Mouse (Mus musculus): ENCODE results near the gene Bsx. TPM values are rescaled to one million over a fixed set of nuclear protein-coding genes. Genes with fewer than 3 reads are reported as not detected.

Bsx gene
- polyA plus RNA-seq, 1 experiment: 0.05 TPM

DNA sequence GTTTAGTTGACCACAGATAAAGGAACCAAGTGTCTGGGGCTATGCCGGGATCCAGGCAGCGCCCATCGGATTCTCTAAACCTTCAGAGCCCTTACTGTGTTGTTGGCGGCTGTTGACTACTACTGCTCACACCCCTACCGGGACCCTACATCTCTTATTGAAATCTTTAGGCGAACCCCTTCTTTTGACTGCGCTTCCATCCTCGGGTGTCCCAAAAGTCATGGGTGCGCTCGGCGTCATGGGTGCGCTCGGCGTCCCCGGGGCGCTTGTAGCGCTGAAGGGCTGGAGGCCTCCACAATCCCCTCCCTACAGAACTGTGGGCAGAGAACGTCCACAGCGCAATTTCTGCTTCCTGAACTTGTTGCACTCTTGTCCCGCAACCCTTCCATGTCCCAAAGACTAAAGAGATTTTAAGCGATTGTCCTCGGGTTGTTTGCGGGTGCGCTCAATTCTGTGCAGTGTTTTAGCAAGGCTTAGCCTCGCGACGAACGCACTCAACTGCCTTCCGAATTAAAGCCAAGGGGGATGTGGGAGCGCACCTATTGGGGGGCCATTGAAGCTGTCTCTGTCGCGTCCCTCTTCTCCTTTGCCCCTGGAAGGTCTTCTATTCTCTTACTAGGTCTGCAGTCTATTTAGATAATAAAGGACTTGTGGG lies 4.5 kb downstream of the Bsx start:
- H3K4me3 ChIP-seq (ENCODE audit: control insufficient read depth, insufficient read depth, low read length): no peak overlapping the region

DNA sequence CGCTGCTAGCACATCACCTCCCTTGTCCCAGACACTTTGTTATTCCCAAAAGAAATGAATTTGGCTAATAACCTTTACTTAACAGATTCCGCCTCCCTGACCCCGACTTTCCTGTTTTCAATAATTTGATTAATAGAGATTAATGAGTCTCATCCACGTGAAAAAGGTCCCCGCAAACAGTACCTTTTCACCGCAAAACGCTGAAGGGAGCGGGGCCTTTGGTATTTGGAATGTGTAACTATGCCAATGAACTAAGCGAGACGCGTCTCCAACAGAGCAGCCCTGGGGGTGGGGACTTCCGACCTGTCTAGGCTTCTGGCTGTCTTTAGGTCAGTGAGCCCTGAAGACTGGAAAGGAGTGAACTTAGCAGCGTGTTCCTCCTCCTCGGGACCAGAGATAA lies 5.1 kb downstream of the Bsx start:
- TF ChIP-seq CTCF (IDR thresholded peaks at IDR 0.05; ENCODE audit: borderline replicate concordance, control insufficient read depth, extremely low read depth, insufficient read depth, low read length, poor library complexity): no peak
- no peak for TF ChIP-seq POLR2A (IDR thresholded peaks at IDR 0.05; ENCODE audit: control insufficient read depth, extremely low read depth, insufficient read depth, low read length, poor library complexity)
- no peak for DNase-seq
- Histone ChIP-seq H3K36me3 (ENCODE audit: control insufficient read depth, insufficient read depth, low read length) (no peaks in the 10 kb centered on the region), H3K27me3 (ENCODE audit: control insufficient read depth, insufficient read depth, low read length) (peaks cover 11% of the 10 kb centered on the region; the same call in 1 of the 2 replicates), H3K4me3 (ENCODE audit: control insufficient read depth, insufficient read depth, low read length) (no peak overlapping the region), H3K27ac (ENCODE audit: control insufficient read depth, insufficient read depth, low read length) (no peak overlapping the region), H3K4me1 (replicated peaks; ENCODE audit: control insufficient read depth, insufficient read depth, low read length) (no peaks in the 10 kb centered on the region)
- WGBS: 14% methylated on average over 14 of the region's 14 CpGs

More for the DNA sequence above, 4.5 kb downstream of the Bsx start:
- Histone ChIP-seq H3K27ac (ENCODE audit: control insufficient read depth, insufficient read depth, low read length) (no peak overlapping the region), H3K4me1 (replicated peaks; ENCODE audit: control insufficient read depth, insufficient read depth, low read length) (no peaks in the 10 kb centered on the region), H3K36me3 (ENCODE audit: control insufficient read depth, insufficient read depth, low read length) (no peaks in the 10 kb centered on the region), H3K27me3 (ENCODE audit: control insufficient read depth, insufficient read depth, low read length) (peaks cover 11% of the 10 kb centered on the region; the same call in 1 of the 2 replicates)
- 8% methylated on average over 32 of the region's 32 CpGs for WGBS
- DNase-seq: no peak
- TF ChIP-seq POLR2A (IDR thresholded peaks at IDR 0.05; ENCODE audit: control insufficient read depth, extremely low read depth, insufficient read depth, low read length, poor library complexity): no peak
- TF ChIP-seq CTCF (IDR thresholded peaks at IDR 0.05; ENCODE audit: borderline replicate concordance, control insufficient read depth, extremely low read depth, insufficient read depth, low read length, poor library complexity): no peak

DNA sequence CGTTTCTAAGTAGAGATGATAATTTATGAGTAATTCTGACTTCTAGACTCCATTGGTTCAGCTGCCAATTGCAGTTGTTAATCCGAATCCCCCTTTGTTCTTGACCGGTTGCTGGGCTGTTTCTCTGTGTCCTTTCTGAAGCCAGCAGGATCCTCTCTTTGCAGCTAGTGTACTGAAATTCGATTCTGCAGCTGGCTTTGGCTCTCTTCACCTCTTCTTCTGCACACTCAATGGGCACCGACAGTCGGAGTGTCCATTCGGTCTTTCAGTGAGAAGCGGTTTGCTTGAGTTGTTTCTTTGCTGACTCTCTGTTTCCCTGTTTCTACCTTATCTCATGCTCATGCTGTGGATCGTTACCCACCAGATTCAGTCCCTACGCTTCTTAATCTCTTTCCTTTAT lies 11.7 kb downstream of the Bsx start:
- H3K27me3 ChIP-seq (ENCODE audit: control insufficient read depth, insufficient read depth, low read length): no peaks in the 10 kb centered on the region
- H3K36me3 ChIP-seq (ENCODE audit: control insufficient read depth, insufficient read depth, low read length): no peaks in the 10 kb centered on the region
- H3K4me3 ChIP-seq (ENCODE audit: control insufficient read depth, insufficient read depth, low read length): no peak overlapping the region
- no peak overlapping the region for H3K27ac ChIP-seq (ENCODE audit: control insufficient read depth, insufficient read depth, low read length)
- no peaks in the 10 kb centered on the region for H3K4me1 ChIP-seq (replicated peaks; ENCODE audit: control insufficient read depth, insufficient read depth, low read length)
- TF ChIP-seq CTCF (IDR thresholded peaks at IDR 0.05; ENCODE audit: borderline replicate concordance, control insufficient read depth, extremely low read depth, insufficient read depth, low read length, poor library complexity): no peak
- TF ChIP-seq POLR2A (IDR thresholded peaks at IDR 0.05; ENCODE audit: control insufficient read depth, extremely low read depth, insufficient read depth, low read length, poor library complexity): no peak
- DNase-seq: no peak
- 65% methylated on average over 10 of the region's 10 CpGs for WGBS

DNA sequence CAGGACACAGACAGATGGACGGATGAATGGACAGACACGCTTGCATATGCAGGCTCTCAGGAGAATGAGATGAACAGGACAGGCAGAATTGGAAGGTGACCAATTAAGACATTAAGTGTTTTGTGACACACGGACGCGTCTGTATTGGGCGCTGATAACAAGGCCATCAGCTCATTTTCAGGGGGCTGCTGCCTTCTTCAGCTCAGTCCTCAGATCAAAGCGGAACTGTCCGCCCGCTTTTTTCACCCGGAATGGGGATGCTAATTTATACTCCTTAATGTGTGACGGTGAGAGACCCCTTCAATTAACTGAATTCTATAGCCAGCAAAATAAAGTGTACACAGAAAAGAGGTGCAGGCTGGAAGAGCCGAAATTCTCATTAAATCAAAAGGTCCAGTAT lies 15.5 kb downstream of the Bsx start:
- TF ChIP-seq CTCF (IDR thresholded peaks at IDR 0.05; ENCODE audit: borderline replicate concordance, control insufficient read depth, extremely low read depth, insufficient read depth, low read length, poor library complexity) (no peak), POLR2A (IDR thresholded peaks at IDR 0.05; ENCODE audit: control insufficient read depth, extremely low read depth, insufficient read depth, low read length, poor library complexity) (no peak)
- no peaks in the 10 kb centered on the region for H3K4me1 ChIP-seq (replicated peaks; ENCODE audit: control insufficient read depth, insufficient read depth, low read length)
- 59% methylated on average over 12 of the region's 12 CpGs for WGBS
- no peaks in the 10 kb centered on the region for H3K27me3 ChIP-seq (ENCODE audit: control insufficient read depth, insufficient read depth, low read length)
- no peak for DNase-seq
- H3K27ac ChIP-seq (ENCODE audit: control insufficient read depth, insufficient read depth, low read length): no peak overlapping the region
- H3K4me3 ChIP-seq (ENCODE audit: control insufficient read depth, insufficient read depth, low read length): no peak overlapping the region
- H3K36me3 ChIP-seq (ENCODE audit: control insufficient read depth, insufficient read depth, low read length): no peaks in the 10 kb centered on the region

DNA sequence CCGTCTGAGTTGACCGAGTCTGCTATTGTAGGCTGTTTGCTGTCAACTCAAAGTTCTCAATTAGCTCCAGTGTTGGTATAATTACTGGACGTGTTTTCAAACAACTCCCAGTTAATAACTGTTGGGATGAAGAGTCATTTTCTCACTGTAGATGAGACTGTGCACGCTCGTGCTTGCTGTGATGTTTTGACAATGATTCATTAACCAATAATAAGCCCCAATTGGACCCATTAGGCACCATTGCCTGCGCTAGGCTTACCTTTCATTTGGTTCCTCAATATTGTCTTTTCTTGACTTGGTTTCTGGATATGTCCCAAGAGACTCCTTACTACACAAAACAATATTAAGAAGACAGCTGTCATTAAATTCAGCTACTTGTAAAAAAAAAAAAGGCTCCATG lies 18.5 kb downstream of the Bsx start:
- no peak for DNase-seq
- no peak for TF ChIP-seq CTCF (IDR thresholded peaks at IDR 0.05; ENCODE audit: borderline replicate concordance, control insufficient read depth, extremely low read depth, insufficient read depth, low read length, poor library complexity)
- 88% methylated on average over 6 of the region's 6 CpGs for WGBS

DNA sequence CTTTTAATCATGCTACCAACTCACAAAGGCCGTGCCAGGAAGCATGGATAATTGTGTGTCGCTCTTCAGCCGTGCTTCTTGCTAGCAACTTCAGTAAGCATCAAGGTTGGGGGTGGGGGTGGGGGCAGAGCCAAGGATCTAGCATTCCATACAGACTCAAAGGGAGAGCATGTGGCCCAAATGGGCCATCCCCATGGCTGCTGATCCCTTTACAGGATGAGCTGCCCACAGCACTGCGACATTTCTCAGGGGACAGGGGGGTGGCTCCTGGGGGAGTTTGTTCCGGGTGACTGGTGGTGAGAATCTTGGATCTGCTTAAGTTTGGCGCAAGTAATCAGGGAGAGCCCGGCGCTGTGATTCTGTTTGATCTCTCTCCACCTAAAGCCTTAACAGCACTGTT lies 33.5 kb downstream of the Bsx start:
- WGBS: 66% methylated on average over 8 of the region's 8 CpGs
- Histone ChIP-seq H3K36me3 (ENCODE audit: control insufficient read depth, insufficient read depth, low read length) (no peaks in the 10 kb centered on the region), H3K27ac (ENCODE audit: control insufficient read depth, insufficient read depth, low read length) (no peak overlapping the region), H3K27me3 (ENCODE audit: control insufficient read depth, insufficient read depth, low read length) (no peaks in the 10 kb centered on the region), H3K4me3 (ENCODE audit: control insufficient read depth, insufficient read depth, low read length) (no peak overlapping the region), H3K4me1 (replicated peaks; ENCODE audit: control insufficient read depth, insufficient read depth, low read length) (no peaks in the 10 kb centered on the region)
- DNase-seq: no peak
- TF ChIP-seq CTCF (IDR thresholded peaks at IDR 0.05; ENCODE audit: borderline replicate concordance, control insufficient read depth, extremely low read depth, insufficient read depth, low read length, poor library complexity): no peak
- no peak for TF ChIP-seq POLR2A (IDR thresholded peaks at IDR 0.05; ENCODE audit: control insufficient read depth, extremely low read depth, insufficient read depth, low read length, poor library complexity)

More for the DNA sequence above, 18.5 kb downstream of the Bsx start:
- Histone ChIP-seq H3K4me1 (replicated peaks; ENCODE audit: control insufficient read depth, insufficient read depth, low read length) (no peaks in the 10 kb centered on the region), H3K4me3 (ENCODE audit: control insufficient read depth, insufficient read depth, low read length) (no peak overlapping the region), H3K36me3 (ENCODE audit: control insufficient read depth, insufficient read depth, low read length) (no peaks in the 10 kb centered on the region), H3K27me3 (ENCODE audit: control insufficient read depth, insufficient read depth, low read length) (no peaks in the 10 kb centered on the region), H3K27ac (ENCODE audit: control insufficient read depth, insufficient read depth, low read length) (no peak overlapping the region)

DNA sequence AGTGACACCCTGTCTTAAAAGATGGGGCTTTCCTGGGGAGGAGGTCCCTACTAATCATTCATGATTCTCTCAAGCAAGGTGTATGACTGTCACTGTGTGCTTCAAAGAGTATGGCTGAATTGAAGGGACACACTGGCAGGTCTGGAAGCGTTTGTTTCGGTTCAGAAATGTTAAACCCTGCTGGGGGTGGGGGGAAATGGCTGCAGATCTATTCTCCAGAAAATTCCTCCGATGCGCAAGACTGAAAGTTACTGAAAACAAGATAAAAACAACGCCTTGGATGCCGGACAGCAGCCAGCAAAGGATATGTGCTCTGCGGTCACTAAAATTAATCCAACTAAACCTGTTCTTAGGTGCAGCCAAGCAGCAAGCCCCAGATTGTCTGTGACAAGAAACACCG lies 34.5 kb downstream of the Bsx start:
- TF ChIP-seq POLR2A (IDR thresholded peaks at IDR 0.05; ENCODE audit: control insufficient read depth, extremely low read depth, insufficient read depth, low read length, poor library complexity): no peak
- TF ChIP-seq CTCF (IDR thresholded peaks at IDR 0.05; ENCODE audit: borderline replicate concordance, control insufficient read depth, extremely low read depth, insufficient read depth, low read length, poor library complexity): no peak
- H3K27me3 ChIP-seq (ENCODE audit: control insufficient read depth, insufficient read depth, low read length): no peaks in the 10 kb centered on the region
- no peaks in the 10 kb centered on the region for H3K36me3 ChIP-seq (ENCODE audit: control insufficient read depth, insufficient read depth, low read length)
- no peaks in the 10 kb centered on the region for H3K4me1 ChIP-seq (replicated peaks; ENCODE audit: control insufficient read depth, insufficient read depth, low read length)
- no peak overlapping the region for H3K4me3 ChIP-seq (ENCODE audit: control insufficient read depth, insufficient read depth, low read length)
- WGBS: 89% methylated on average over 8 of the region's 8 CpGs
- no peak overlapping the region for H3K27ac ChIP-seq (ENCODE audit: control insufficient read depth, insufficient read depth, low read length)
- no peak for DNase-seq

Measured in thymus, adult 2 months (tissue).